Mouse (Mus musculus) myocyte (in vitro differentiated cells): ENCODE data around the gene Camk1d. TPM values are rescaled to one million over a fixed set of nuclear protein-coding genes. Genes with fewer than 3 reads are reported as not detected.

Experiments
- H3K27me3 ChIP-seq: one replicate; pipeline ENCODE4 v1.6.1; 2011; ENCODE audit not compliant: control insufficient read depth, insufficient read depth, insufficient read length
- H3K36me3 ChIP-seq: one replicate; pipeline ENCODE4 v1.6.1; 2011; ENCODE audit not compliant: control insufficient read depth, insufficient read depth
- H3K4me2 ChIP-seq: one replicate; pipeline ENCODE4 v1.6.1; 2011; ENCODE audit warnings: low read depth, control low read depth
- H3K4me3 ChIP-seq: one replicate; pipeline ENCODE4 v1.5.1; 2011; ENCODE audit warnings: mild to moderate bottlenecking, control low read depth, moderate library complexity
- H3K79me2 ChIP-seq: one replicate; pipeline ENCODE4 v1.6.1; 2011; ENCODE audit not compliant: control insufficient read depth, insufficient read depth
- H3ac ChIP-seq: one replicate; pipeline ENCODE4 v1.6.1; 2011; ENCODE audit not compliant: control insufficient read depth, insufficient read length
- CEBPB ChIP-seq: IDR thresholded peaks from 2 replicates; pipeline ENCODE4 v1.6.1; 2011; ENCODE audit warnings: mild to moderate bottlenecking, moderate library complexity; ENCODE audit not compliant: poor library complexity, insufficient read depth, severe bottlenecking
- E2F4 ChIP-seq: IDR thresholded peaks from one replicate; pipeline ENCODE4 v1.6.1; 2011; ENCODE audit warnings: mild to moderate bottlenecking, control low read depth, moderate library complexity; ENCODE audit not compliant: insufficient read depth
- MAX ChIP-seq: IDR thresholded peaks from one replicate; pipeline ENCODE4 v1.6.1; 2011; ENCODE audit warnings: low read depth, mild to moderate bottlenecking, control low read depth
- MYOD1 ChIP-seq, 3 experiments: IDR thresholded peaks; one replicate each; pipeline ENCODE4 v1.6.1; 2011; ENCODE audit warnings: control low read depth in 2 of 3, low read depth in 2 of 3, mild to moderate bottlenecking in 2 of 3, moderate library complexity in 1 of 3; ENCODE audit not compliant: insufficient read length in 2 of 3, control insufficient read depth in 1 of 3
- MYOG ChIP-seq, 3 experiments: IDR thresholded peaks; one replicate each; pipeline ENCODE4 v1.6.1; 2011; ENCODE audit warnings: control low read depth in 2 of 3, low read depth in 2 of 3, mild to moderate bottlenecking in 2 of 3; ENCODE audit not compliant: insufficient read length in 2 of 3, control insufficient read depth in 1 of 3, insufficient read depth in 1 of 3
- POLR2A ChIP-seq: IDR thresholded peaks from one replicate; pipeline ENCODE4 v1.6.1; 2011; ENCODE audit warnings: low read depth, mild to moderate bottlenecking, control low read depth, moderate library complexity; ENCODE audit not compliant: insufficient read length
- POLR2AphosphoS2 ChIP-seq: IDR thresholded peaks from one replicate; pipeline ENCODE4 v1.6.1; 2011; ENCODE audit warnings: low read depth, control low read depth; ENCODE audit not compliant: insufficient read length
- REST ChIP-seq: IDR thresholded peaks from one replicate; pipeline ENCODE4 v1.6.1; 2011; ENCODE audit warnings: mild to moderate bottlenecking, control low read depth, moderate library complexity; ENCODE audit not compliant: insufficient read depth, insufficient read length
- SRF ChIP-seq: IDR thresholded peaks from one replicate; pipeline ENCODE4 v1.6.1; 2011; ENCODE audit warnings: low read depth; ENCODE audit not compliant: control insufficient read depth, insufficient read length
- TCF12 ChIP-seq: IDR thresholded peaks from one replicate; pipeline ENCODE4 v1.6.1; 2011; ENCODE audit warnings: mild to moderate bottlenecking, control low read depth; ENCODE audit not compliant: poor library complexity, insufficient read depth, severe bottlenecking
- TCF3 ChIP-seq: IDR thresholded peaks from one replicate; pipeline ENCODE4 v1.6.1; 2011; ENCODE audit warnings: low read depth, control low read depth; ENCODE audit not compliant: insufficient read length
- USF1 ChIP-seq: IDR thresholded peaks from one replicate; pipeline ENCODE4 v1.6.1; 2011; ENCODE audit warnings: low read depth, mild to moderate bottlenecking, control low read depth, moderate library complexity
- polyA plus RNA-seq: library from polyadenylated mRNA; unstranded; fragments of >200 nt; fragmentation: generic; extraction: Trizol; gene quantifications from one replicate; pipeline ENCODE4 v1.2.1, GENCODE M21; 2012; ENCODE audit warnings: missing spikeins

Camk1d gene
- polyA plus RNA-seq, 1 experiment = 1.1 TPM

GRCm38 (mm10) chr2:5700931-5701330 lies 13.4 kb downstream of the Camk1d start:
- H3K79me2 ChIP-seq = no peaks in the 10 kb centered on the region
- H3ac ChIP-seq = no peak overlapping the region
- H3K4me3 ChIP-seq = no peak overlapping the region
- TF ChIP-seq REST (no peak), MAX (no peak), SRF (no peak), CEBPB (no peak)
- no peaks in the 10 kb centered on the region for H3K36me3 ChIP-seq
- no peaks in the 10 kb centered on the region for H3K27me3 ChIP-seq
- H3K4me2 ChIP-seq = no peak overlapping the region

GRCm38 (mm10) chr2:5698451-5698850 lies 15.9 kb downstream of the Camk1d start:
- H3ac ChIP-seq = no peak overlapping the region
- TF ChIP-seq TCF12 (no peak), SRF (no peak), E2F4 (no peak), REST (no peak), CEBPB (no peak), POLR2AphosphoS2 (no peak), USF1 (no peak), TCF3 (no peak), MAX (no peak), MYOD1 (IDR thresholded peaks at IDR 0.05; ENCODE audit: control insufficient read depth in 1 of 3, insufficient read length in 2 of 3, low read depth in 2 of 3) (no peak), MYOG (IDR thresholded peaks at IDR 0.05; ENCODE audit: control insufficient read depth in 1 of 3, insufficient read depth in 1 of 3, insufficient read length in 2 of 3, low read depth in 2 of 3) (no peak), POLR2A (no peak)
- H3K27me3 ChIP-seq = no peaks in the 10 kb centered on the region
- no peaks in the 10 kb centered on the region for H3K79me2 ChIP-seq
- H3K4me2 ChIP-seq = no peak overlapping the region
- H3K36me3 ChIP-seq = no peaks in the 10 kb centered on the region
- no peak overlapping the region for H3K4me3 ChIP-seq

- H3K4me3 ChIP-seq = no peak overlapping the region
- no peaks in the 10 kb centered on the region for H3K27me3 ChIP-seq
- H3K36me3 ChIP-seq = no peaks in the 10 kb centered on the region
- no peak overlapping the region for H3K4me2 ChIP-seq
- H3ac ChIP-seq = no peak overlapping the region
- H3K79me2 ChIP-seq = no peaks in the 10 kb centered on the region
- TF ChIP-seq USF1 = no peak
- TF ChIP-seq E2F4 = no peak
- no peak for TF ChIP-seq SRF
- TF ChIP-seq POLR2A = no peak
- no peak for TF ChIP-seq MYOG (IDR thresholded peaks at IDR 0.05; ENCODE audit: control insufficient read depth in 1 of 3, insufficient read depth in 1 of 3, insufficient read length in 2 of 3, low read depth in 2 of 3)
- no peak for TF ChIP-seq TCF3
- TF ChIP-seq TCF12 = no peak
- no peak for TF ChIP-seq REST
- TF ChIP-seq MYOD1 (IDR thresholded peaks at IDR 0.05; ENCODE audit: control insufficient read depth in 1 of 3, insufficient read length in 2 of 3, low read depth in 2 of 3) = no peak
- TF ChIP-seq MAX = no peak
- no peak for TF ChIP-seq CEBPB
- no peak for TF ChIP-seq POLR2AphosphoS2
Measured at GRCm38 (mm10) chr2:5694094-5694493, 20.2 kb downstream of the Camk1d start.

- Histone ChIP-seq H3K27me3 (no peaks in the 10 kb centered on the region), H3K79me2 (no peaks in the 10 kb centered on the region), H3K4me2 (no peak overlapping the region), H3ac (no peak overlapping the region), H3K36me3 (no peaks in the 10 kb centered on the region), H3K4me3 (no peak overlapping the region)
- no peak for TF ChIP-seq POLR2A
- no peak for TF ChIP-seq TCF3
- no peak for TF ChIP-seq SRF
- TF ChIP-seq MYOG (IDR thresholded peaks at IDR 0.05; ENCODE audit: control insufficient read depth in 1 of 3, insufficient read depth in 1 of 3, insufficient read length in 2 of 3, low read depth in 2 of 3) = no peak
- TF ChIP-seq POLR2AphosphoS2 = no peak
Measured at GRCm38 (mm10) chr2:5691729-5692128, 22.6 kb downstream of the Camk1d start.

- Histone ChIP-seq H3ac (no peak overlapping the region), H3K27me3 (no peaks in the 10 kb centered on the region), H3K4me3 (no peak overlapping the region), H3K79me2 (no peaks in the 10 kb centered on the region), H3K36me3 (no peaks in the 10 kb centered on the region), H3K4me2 (no peak overlapping the region)
- TF ChIP-seq REST = no peak
- no peak for TF ChIP-seq TCF12
- no peak for TF ChIP-seq TCF3
- TF ChIP-seq MYOG (IDR thresholded peaks at IDR 0.05; ENCODE audit: control insufficient read depth in 1 of 3, insufficient read depth in 1 of 3, insufficient read length in 2 of 3, low read depth in 2 of 3) = no peak
- no peak for TF ChIP-seq MAX
- no peak for TF ChIP-seq E2F4
- no peak for TF ChIP-seq POLR2A
Measured at GRCm38 (mm10) chr2:5683366-5683765, 30.9 kb downstream of the Camk1d start.
